Mouse (Mus musculus): ENCODE data around the gene Hist1h2bg.
"Not testable (repeated sequence)": the region's sequence is repeated elsewhere in the genome, so short reads cannot be mapped to it uniquely, and the experiment has no call there.

Gene Hist1h2bg

GRCm38 (mm10) chr13:23562699-23563462 lies 8.3 kb upstream of the Hist1h2bg start:
- DNase-seq = no peak

GRCm38 (mm10) chr13:23564482-23564881 lies 6.7 kb upstream of the Hist1h2bg start:
- DNase-seq = no peak

GRCm38 (mm10) chr13:23570261-23571021 lies 755 bp upstream of the Hist1h2bg start:
- DNase-seq = not testable (repeated sequence)

- not testable (repeated sequence) for DNase-seq
Observed at GRCm38 (mm10) chr13:23571504-23572217, 465 bp downstream of the Hist1h2bg start.

GRCm38 (mm10) chr13:23572218-23573033 lies 1.2 kb downstream of the Hist1h2bg start:
- DNase-seq = no peak

GRCm38 (mm10) chr13:23573034-23573897 lies 2.1 kb downstream of the Hist1h2bg start:
- DNase-seq = not testable (repeated sequence)

- DNase-seq = peak; percentile 79
Observed at GRCm38 (mm10) chr13:23573898-23574524, 2.8 kb downstream of the Hist1h2bg start, which contains the start of the genes Hist1h2bf and Hist1h2ad. Hist1h2bf (minus strand) TSS chr13:23574196. Hist1h2ad (plus strand) TSS chr13:23574381.

- DNase-seq = not testable (repeated sequence)
Observed at GRCm38 (mm10) chr13:23574546-23575170, 3.5 kb downstream of the Hist1h2bg start.

- peak; percentile 32 for DNase-seq
Observed at GRCm38 (mm10) chr13:23575271-23575851, 4.2 kb downstream of the Hist1h2bg start, which contains the start of gene Hist1h3d. Hist1h3d (plus strand) TSS chr13:23575763.

GRCm38 (mm10) chr13:23575864-23576313 lies 4.7 kb downstream of the Hist1h2bg start:
- DNase-seq = not testable (repeated sequence)

GRCm38 (mm10) chr13:23576351-23576881 lies 5.2 kb downstream of the Hist1h2bg start:
- DNase-seq = no peak

- no peak for DNase-seq
Observed at GRCm38 (mm10) chr13:23576906-23577639, 5.9 kb downstream of the Hist1h2bg start.

GRCm38 (mm10) chr13:23577835-23578234 lies 6.6 kb downstream of the Hist1h2bg start:
- DNase-seq = no peak

GRCm38 (mm10) chr13:23581408-23582218 lies 10.4 kb downstream of the Hist1h2bg start, which contains the start of gene Hist1h4d:
Hist1h4d (plus strand) TSS chr13:23581598.
- peak; percentile 98 for DNase-seq

- DNase-seq = no peak
Observed at GRCm38 (mm10) chr13:23582219-23583056, 11.2 kb downstream of the Hist1h2bg start.

GRCm38 (mm10) chr13:23583387-23584068 lies 12.3 kb downstream of the Hist1h2bg start:
- DNase-seq = no peak
